ENCODE assay signal across 8 mouse cellular contexts in the genomic region with DNA sequence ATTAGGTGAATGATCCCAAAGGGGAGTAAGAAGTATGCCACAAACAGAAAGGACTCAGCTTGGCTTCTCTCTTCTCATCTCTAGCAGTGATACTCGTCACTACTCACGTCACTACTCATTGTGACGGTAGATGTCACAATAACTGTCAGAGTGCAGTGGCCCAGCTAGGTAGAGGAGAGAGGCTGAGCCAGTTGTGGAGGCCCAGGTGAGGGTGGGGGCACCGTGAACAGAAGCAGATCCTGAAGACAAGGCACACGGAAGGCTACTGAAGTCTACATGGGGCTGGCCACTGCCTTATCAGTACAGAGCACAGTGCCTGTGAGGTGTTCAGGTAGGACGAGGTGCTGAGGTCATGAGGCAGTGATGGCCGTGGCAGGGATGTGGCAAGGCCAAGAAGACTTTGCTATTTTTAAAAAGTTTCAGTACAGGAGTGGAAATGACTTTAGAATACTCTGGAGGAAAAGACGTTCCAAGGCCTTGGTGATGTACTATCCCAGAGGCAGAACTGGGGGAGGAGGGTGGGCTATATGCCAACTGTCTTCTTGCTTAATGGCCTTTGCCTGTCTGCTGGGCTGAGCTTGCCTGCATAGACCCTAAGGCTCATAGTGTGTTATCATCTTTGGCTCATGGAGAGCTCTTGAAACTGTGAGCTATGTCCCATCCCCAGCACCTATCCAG. TPM values are rescaled to one million over a fixed set of nuclear protein-coding genes. Genes with fewer than 3 reads are reported as not detected.
DNase-seq lines count a peak whose midpoint lies in the region; ATAC-seq and TF ChIP-seq lines count a peak whose summit lies in the region.

No protein-coding gene starts in this region.

- DNase-seq in gastrocnemius, adult 2 months = peak; percentile 67
- DNase-seq in gastrocnemius, postnatal 25 days = no peak
- DNase-seq in adrenal gland, postnatal 25 days = peak; percentile 69
- DNase-seq in intestine, embryonic 14.5 days (ENCODE audit: low spot score) = no peak
- DNase-seq in lung, adult 2 months = no peak
- DNase-seq in right cerebral cortex, adult 2 months (ENCODE audit: low spot score in 2 of 2) = no peak
- no peak for DNase-seq in midbrain, embryonic 14.5 days
- DNase-seq in cerebellum, adult 2 months = no peak

- H3K36me3 ChIP-seq in intestine, embryonic 14.5 days (ENCODE audit: control insufficient read depth, insufficient read depth, low read length) = 0 out of 2 replicates have a peak, but pooled peaks cover 2% of the 10 kb centered on the region
- no peaks in the 10 kb centered on the region for H3K36me3 ChIP-seq in midbrain, embryonic 14.5 days (ENCODE audit: control insufficient read depth, insufficient read depth, low read length)

- peak overlapping the region; percentile 94 for H3K4me3 ChIP-seq in gastrocnemius, adult 2 months
- H3K4me3 ChIP-seq in intestine, embryonic 14.5 days (ENCODE audit: low read depth, low read length) = peak overlapping the region; percentile 74; the same call in 1 of the 2 replicates
- H3K4me3 ChIP-seq in lung, adult 2 months (replicated peaks; ENCODE audit: extremely low read depth, low read depth, low read length) = peak overlapping the region; percentile 42
- no peak overlapping the region for H3K4me3 ChIP-seq in midbrain, embryonic 14.5 days (replicated peaks; ENCODE audit: low read depth, low read length)
- no peak overlapping the region for H3K4me3 ChIP-seq in cerebellum, adult 2 months (replicated peaks; ENCODE audit: insufficient read depth, low read depth, low read length)

- H3K4me1 ChIP-seq in intestine, embryonic 14.5 days (replicated peaks; ENCODE audit: control insufficient read depth, insufficient read depth, low read length) = peaks cover 66% of the 10 kb centered on the region
- peaks cover 57% of the 10 kb centered on the region for H3K4me1 ChIP-seq in lung, adult 2 months (ENCODE audit: control insufficient read depth, insufficient read depth, low read length)
- H3K4me1 ChIP-seq in midbrain, embryonic 14.5 days (ENCODE audit: control insufficient read depth, insufficient read depth, low read length) = peaks cover 26% of the 10 kb centered on the region
- H3K4me1 ChIP-seq in cerebellum, adult 2 months (ENCODE audit: control insufficient read depth, insufficient read depth, low read length) = peaks cover 7% of the 10 kb centered on the region

- no peaks in the 10 kb centered on the region for H3K27me3 ChIP-seq in intestine, embryonic 14.5 days (replicated peaks; ENCODE audit: control insufficient read depth, insufficient read depth, low read length)
- 0 out of 2 replicates have a peak, but pooled peaks cover 6% of the 10 kb centered on the region for H3K27me3 ChIP-seq in midbrain, embryonic 14.5 days (ENCODE audit: control insufficient read depth, insufficient read depth, low read length)
- H3K27me3 ChIP-seq in cerebellum, adult 2 months (ENCODE audit: control insufficient read depth, insufficient read depth, low read length) = no peaks in the 10 kb centered on the region; the same call in 1 of the 2 replicates

- no peak overlapping the region for H3K9ac ChIP-seq in intestine, embryonic 14.5 days (ENCODE audit: low read length)
- no peak overlapping the region for H3K9ac ChIP-seq in midbrain, embryonic 14.5 days (replicated peaks; ENCODE audit: low read length)

- H3K4me2 ChIP-seq in intestine, embryonic 14.5 days (ENCODE audit: low read length) = peak overlapping the region; percentile 56
- no peak overlapping the region for H3K4me2 ChIP-seq in midbrain, embryonic 14.5 days (ENCODE audit: low read length)

- no peak for TF ChIP-seq CTCF in gastrocnemius, adult 2 months (IDR thresholded peaks at IDR 0.05)
- no peak for TF ChIP-seq CTCF in lung, adult 2 months (IDR thresholded peaks at IDR 0.05; ENCODE audit: insufficient read depth, low read length)
- TF ChIP-seq CTCF in cerebellum, adult 2 months (IDR thresholded peaks at IDR 0.05; ENCODE audit: borderline replicate concordance, insufficient read depth, low read depth, low read length) = no peak

- peak overlapping the region; percentile 94 for H3K27ac ChIP-seq in gastrocnemius, adult 2 months
- H3K27ac ChIP-seq in intestine, embryonic 14.5 days (ENCODE audit: low read depth) = no peak overlapping the region
- H3K27ac ChIP-seq in midbrain, embryonic 14.5 days (replicated peaks; ENCODE audit: low read depth, low read length) = no peak overlapping the region
- no peak overlapping the region for H3K27ac ChIP-seq in cerebellum, adult 2 months (ENCODE audit: insufficient read depth, low read length)

- no peak for TF ChIP-seq POLR2A in lung, adult 2 months (IDR thresholded peaks at IDR 0.05; ENCODE audit: borderline replicate concordance, extremely low read depth, low read depth, low read length)
- TF ChIP-seq POLR2A in cerebellum, adult 2 months (IDR thresholded peaks at IDR 0.05; ENCODE audit: borderline replicate concordance, insufficient read depth, low read length) = no peak

- no peaks in the 10 kb centered on the region for H3K9me3 ChIP-seq in intestine, embryonic 14.5 days (ENCODE audit: control insufficient read depth, low read length)
- no peaks in the 10 kb centered on the region for H3K9me3 ChIP-seq in midbrain, embryonic 14.5 days (ENCODE audit: control insufficient read depth, low read length)

- intact Hi-C loops in gastrocnemius, adult 2 months (cut with DNase I) = no loop called here

- 62% methylated on average over 8 of the region's 8 CpGs for WGBS in intestine, embryonic 14.5 days
- WGBS in lung, adult 2 months = 15% methylated on average over 8 of the region's 8 CpGs
- 73% methylated on average over 8 of the region's 8 CpGs for WGBS in midbrain, embryonic 14.5 days
- 86% methylated on average over 8 of the region's 8 CpGs for WGBS in cerebellum, adult 2 months

- no peak for ATAC-seq in intestine, embryonic 14.5 days (replicated peaks; ENCODE audit: low FRiP score, low TSS enrichment, low read depth)
- no peak for ATAC-seq in midbrain, embryonic 14.5 days (ENCODE audit: low FRiP score, low TSS enrichment)

RNA-seq across cellular contexts. Expression of gene Tnfrsf1a, which starts 2.3 kb away (rescaled TPM):
- 10 to 100 TPM; 25.8 to 26.2 TPM for total RNA-seq in gastrocnemius, adult 2 months (2021)
- total RNA-seq in gastrocnemius, postnatal 25 days (2021) = 10 to 100 TPM; 26.7 to 33.7 TPM
- total RNA-seq in adrenal gland, postnatal 25 days (2021) = 247 and 250 TPM in 2 replicates
- polyA plus RNA-seq in intestine, embryonic 14.5 days (2014; fragmentation: Nextera tagmentation; extraction: Ambion mirVana) = 60.6 and 63.3 TPM in 2 replicates
- polyA plus RNA-seq in lung, adult 2 months (2012; rRNA removed) = 186 and 200 TPM in 2 replicates
- polyA plus RNA-seq in midbrain, embryonic 14.5 days (2014; fragmentation: Nextera tagmentation; extraction: Ambion mirVana) = 6.8 and 13.4 TPM in 2 replicates
- 11.4 and 11.8 TPM in 2 replicates for polyA plus RNA-seq in cerebellum, adult 2 months (2012; rRNA removed)

RNA-seq across cellular contexts. Expression of gene Plekhg6, which starts 29.1 kb away (rescaled TPM):
- total RNA-seq in gastrocnemius, adult 2 months (2021) = not detected
- total RNA-seq in gastrocnemius, postnatal 25 days (2021) = not detected
- total RNA-seq in adrenal gland, postnatal 25 days (2021) = 0.30 and 0.38 TPM in 2 replicates
- polyA plus RNA-seq in intestine, embryonic 14.5 days (2014; fragmentation: Nextera tagmentation; extraction: Ambion mirVana) = 2.4 and 2.8 TPM in 2 replicates
- polyA plus RNA-seq in lung, adult 2 months (2012; rRNA removed) = 1.3 and 2.6 TPM in 2 replicates
- 0.08 TPM in 1 of 2 replicates, not detected in the other for polyA plus RNA-seq in midbrain, embryonic 14.5 days (2014; fragmentation: Nextera tagmentation; extraction: Ambion mirVana)
- 0.06 and 0.10 TPM in 2 replicates for polyA plus RNA-seq in cerebellum, adult 2 months (2012; rRNA removed)

RNA-seq across cellular contexts. Expression of gene Scnn1a, which starts 31.0 kb away (rescaled TPM):
- under 1 TPM; 0.10 to 0.14 TPM for total RNA-seq in gastrocnemius, adult 2 months (2021)
- under 1 TPM; 0.10 to 0.19 TPM for total RNA-seq in gastrocnemius, postnatal 25 days (2021)
- 1.6 and 1.9 TPM in 2 replicates for total RNA-seq in adrenal gland, postnatal 25 days (2021)
- polyA plus RNA-seq in intestine, embryonic 14.5 days (2014; fragmentation: Nextera tagmentation; extraction: Ambion mirVana) = 2.0 TPM in 2 replicates
- 245 and 249 TPM in 2 replicates for polyA plus RNA-seq in lung, adult 2 months (2012; rRNA removed)
- 0.51 and 0.76 TPM in 2 replicates for polyA plus RNA-seq in midbrain, embryonic 14.5 days (2014; fragmentation: Nextera tagmentation; extraction: Ambion mirVana)
- 0.67 and 0.74 TPM in 2 replicates for polyA plus RNA-seq in cerebellum, adult 2 months (2012; rRNA removed)

RNA-seq across cellular contexts. Expression of gene Ltbr, which starts 37.8 kb away (rescaled TPM):
- 10 to 100 TPM; 20.3 to 21.2 TPM for total RNA-seq in gastrocnemius, adult 2 months (2021)
- total RNA-seq in gastrocnemius, postnatal 25 days (2021) = 10 to 100 TPM; 21.2 to 21.7 TPM
- total RNA-seq in adrenal gland, postnatal 25 days (2021) = 78.7 and 91.8 TPM in 2 replicates
- polyA plus RNA-seq in intestine, embryonic 14.5 days (2014; fragmentation: Nextera tagmentation; extraction: Ambion mirVana) = 67.4 and 67.8 TPM in 2 replicates
- polyA plus RNA-seq in lung, adult 2 months (2012; rRNA removed) = 107 and 116 TPM in 2 replicates
- 10.2 and 13.9 TPM in 2 replicates for polyA plus RNA-seq in midbrain, embryonic 14.5 days (2014; fragmentation: Nextera tagmentation; extraction: Ambion mirVana)
- 12.1 and 12.5 TPM in 2 replicates for polyA plus RNA-seq in cerebellum, adult 2 months (2012; rRNA removed)

Comparison
In these comparisons a context has a peak if more than half of its experiments do, and no peak if none do; other contexts are left out.
1. DNase-seq: peak in gastrocnemius, adult 2 months (single experiment) and adrenal gland, postnatal 25 days (single experiment); none in gastrocnemius, postnatal 25 days (single experiment), intestine, embryonic 14.5 days (single experiment), lung, adult 2 months (single experiment), right cerebral cortex, adult 2 months (0 of 2), midbrain, embryonic 14.5 days (single experiment) and cerebellum, adult 2 months (0 of 2).
2. H3K4me3 ChIP-seq: peak in gastrocnemius, adult 2 months (single experiment), intestine, embryonic 14.5 days (single experiment) and lung, adult 2 months (single experiment); none in midbrain, embryonic 14.5 days (single experiment) and cerebellum, adult 2 months (single experiment).
3. RNA of gene Scnn1a, which starts 31.0 kb away (polyA plus RNA-seq): 245 to 249 TPM in lung, adult 2 months; 2.0 TPM in intestine, embryonic 14.5 days, 0.67 to 0.74 TPM in cerebellum, adult 2 months and 0.51 to 0.76 TPM in midbrain, embryonic 14.5 days; every median in the first group is over 10 times any median in the second.